Mouse (Mus musculus) cerebellum, postnatal 14 days (tissue): ENCODE measurements at regions not wholly inside any gene's neighbourhood (a gene's known extent, or its start where the extent isn't known, plus 50 kb on each side); places are given as distances from the start of the nearest gene placed in this dataset.
A peak's percentile ranks its signal among the peaks of the same experiment; 100 is the strongest.
"Not testable (repeated sequence)": the region's sequence is repeated elsewhere in the genome, so short reads cannot be mapped to it uniquely, and the experiment has no call there.

Source experiments
- DNase-seq, 2 experiments: peaks; one replicate each; pipeline ENCODE4 v3.0.0; 2021; ENCODE audit warnings: mixed read lengths in 2 of 2

DNA sequence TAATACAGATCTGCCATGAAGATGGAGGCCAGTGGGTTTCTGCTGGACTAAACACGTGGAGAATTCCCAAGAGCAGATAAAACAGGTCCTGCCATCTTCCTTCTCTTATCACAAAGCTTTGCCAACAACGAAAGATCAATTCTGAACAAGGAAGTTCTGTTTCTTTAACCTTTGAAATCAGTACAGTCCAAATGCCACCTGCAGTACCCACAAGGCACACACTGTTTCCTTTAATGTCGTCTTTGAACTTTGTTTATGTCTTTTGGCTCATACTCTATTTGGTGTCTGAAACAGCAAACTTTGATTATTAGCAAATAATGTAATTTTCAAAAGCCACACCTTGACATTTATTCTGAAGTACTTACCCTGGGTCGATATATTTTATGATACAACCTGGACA, 536.5 kb downstream of the Bckdhb start:
- no peak for DNase-seq

GRCm38 (mm10) chr9:84466741-84467140, 541.8 kb downstream of the Bckdhb start:
- peak; percentile 25 to 41 for DNase-seq

DNA sequence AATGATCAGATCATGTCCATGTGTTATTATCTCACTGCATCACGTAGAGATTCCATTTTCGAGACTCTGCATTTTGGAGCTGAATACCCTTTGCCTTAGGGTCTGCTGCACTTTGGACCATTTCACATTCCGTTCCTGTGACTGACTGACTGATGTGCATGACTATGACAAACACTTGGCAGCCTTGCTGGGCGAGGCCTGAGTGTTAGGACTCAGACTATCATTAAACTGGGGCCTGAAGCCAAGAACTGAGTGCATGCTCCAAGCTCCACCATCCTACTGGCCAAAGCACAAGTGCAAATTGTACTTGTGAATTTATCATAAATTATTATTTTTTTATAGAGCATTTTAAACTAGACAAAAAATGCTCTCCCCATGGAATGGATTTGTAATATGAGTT, 547.8 kb downstream of the Bckdhb start:
- peak; percentile 7 to 11 for DNase-seq

- no peak for DNase-seq
These were observed 551.0 kb downstream of the Bckdhb start for GRCm38 (mm10) chr9:84475906-84476305.

GRCm38 (mm10) chr9:84499507-84499906, 574.6 kb downstream of the Bckdhb start:
- no peak for DNase-seq

- DNase-seq: not testable (repeated sequence)
These were observed 578.0 kb downstream of the Bckdhb start for GRCm38 (mm10) chr9:84502981-84503380.

DNA sequence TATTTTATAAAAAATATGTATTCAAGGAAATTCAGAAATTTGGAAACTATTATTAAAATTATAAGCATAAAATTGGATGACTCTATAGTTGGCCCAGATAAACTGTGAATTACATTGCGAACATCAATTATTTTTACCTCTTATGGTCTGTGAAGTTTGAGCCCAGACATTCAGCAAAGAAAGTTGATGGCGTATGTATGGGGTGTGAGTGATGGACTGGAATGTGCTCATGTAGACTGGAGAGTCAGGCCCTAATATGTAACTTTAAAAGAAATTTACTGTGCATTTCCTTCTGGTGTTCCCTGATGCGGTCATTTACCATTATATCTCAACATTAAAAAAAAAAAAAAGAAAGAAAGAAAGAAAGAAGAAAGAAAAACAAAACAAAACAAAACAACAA, 592.1 kb downstream of the Bckdhb start:
- no peak for DNase-seq

DNA sequence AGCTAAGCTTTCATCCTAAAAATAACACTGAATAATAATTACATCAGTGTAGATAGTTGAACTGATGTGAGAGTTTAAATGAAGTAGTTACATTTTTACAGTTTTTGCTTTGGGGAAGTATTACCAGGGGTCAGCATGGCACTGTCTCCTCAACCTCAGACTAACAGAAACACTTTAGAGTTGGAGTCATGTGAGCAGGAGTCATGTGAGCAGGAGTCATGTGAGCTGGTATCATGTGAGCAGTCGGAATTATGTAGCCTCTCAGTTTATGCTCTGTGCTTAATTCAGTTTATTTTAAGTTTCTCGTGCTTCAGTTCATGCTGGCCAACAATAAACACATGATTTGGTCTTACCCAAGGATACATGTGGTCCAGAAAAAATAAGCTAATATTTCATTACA, 620.5 kb downstream of the Bckdhb start:
- DNase-seq: no peak

GRCm38 (mm10) chr9:84548012-84548660, 623.2 kb downstream of the Bckdhb start:
- DNase-seq: no peak

DNA sequence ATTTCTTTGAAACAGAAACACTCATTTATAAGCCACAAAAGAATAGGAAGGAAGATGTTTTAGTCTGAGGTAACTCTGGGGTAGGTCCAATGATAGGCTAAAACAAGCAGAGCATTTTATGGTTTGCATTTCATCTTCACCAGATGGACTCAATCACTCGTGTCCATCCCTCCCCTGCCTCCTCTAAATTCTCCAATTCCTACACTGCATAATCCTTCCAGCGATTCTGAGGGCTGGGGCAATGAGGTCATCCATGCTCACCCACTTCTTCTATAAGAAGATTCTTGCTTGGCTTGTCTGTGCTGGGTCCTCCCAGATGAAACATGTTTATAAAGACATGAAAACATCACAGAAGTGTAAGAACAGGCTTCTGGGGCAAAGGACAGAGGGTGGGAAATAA, 630.3 kb downstream of the Bckdhb start:
- DNase-seq: no peak

DNA sequence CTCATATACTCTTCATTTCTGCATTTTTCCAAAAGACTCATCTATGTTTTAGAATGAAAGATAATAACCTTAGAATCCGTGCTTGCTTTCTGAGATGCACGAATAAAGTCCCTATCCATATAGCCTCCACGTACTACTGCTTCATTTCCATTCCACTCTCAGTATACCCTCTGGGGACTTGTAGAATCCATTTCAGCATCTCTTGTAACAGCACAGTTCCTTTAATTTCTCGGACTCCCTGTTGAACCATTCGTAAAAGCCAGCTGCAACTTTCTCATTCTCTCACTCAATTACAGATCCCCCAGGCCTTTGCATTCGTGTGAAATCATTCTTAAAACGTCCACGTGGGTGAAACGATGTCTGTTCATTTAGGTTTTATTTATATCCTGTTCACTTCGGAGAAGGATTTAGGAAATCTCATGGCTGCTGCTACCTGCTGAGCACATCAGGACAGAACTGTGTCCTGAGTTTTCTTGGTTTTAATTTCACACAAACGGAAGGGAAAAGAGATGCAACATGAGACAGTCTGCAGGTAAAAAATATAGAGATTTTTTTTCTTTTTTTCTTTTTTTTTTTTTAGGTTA, 631.4 kb downstream of the Bckdhb start:
- DNase-seq: no peak

- DNase-seq: no peak
These were observed 633.4 kb downstream of the Bckdhb start for GRCm38 (mm10) chr9:84558346-84558745.

- DNase-seq: no peak
These were observed 644.6 kb downstream of the Bckdhb start for GRCm38 (mm10) chr9:84569533-84569932.

DNA sequence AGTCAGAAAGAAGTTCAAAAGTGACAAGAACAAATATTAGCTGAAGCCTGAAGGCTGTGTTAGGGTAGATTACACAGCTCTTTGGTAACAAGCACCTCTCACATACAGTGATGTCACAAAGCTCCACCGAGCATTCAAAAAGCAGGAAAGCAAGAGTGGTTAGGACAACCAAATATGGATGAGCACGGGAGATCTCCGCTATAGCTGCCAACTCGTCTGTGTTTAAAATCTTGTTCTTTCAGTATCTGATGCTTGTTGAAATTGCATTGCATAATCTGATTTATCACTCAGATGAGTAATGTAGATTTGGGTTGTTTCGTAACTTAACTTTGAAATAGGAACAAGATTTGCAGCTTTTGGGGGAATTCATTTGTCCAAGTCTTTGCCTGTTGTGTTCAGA, 652.8 kb downstream of the Bckdhb start:
- DNase-seq: no peak

GRCm38 (mm10) chr9:84587791-84588190, 662.8 kb downstream of the Bckdhb start:
- DNase-seq: no peak

DNA sequence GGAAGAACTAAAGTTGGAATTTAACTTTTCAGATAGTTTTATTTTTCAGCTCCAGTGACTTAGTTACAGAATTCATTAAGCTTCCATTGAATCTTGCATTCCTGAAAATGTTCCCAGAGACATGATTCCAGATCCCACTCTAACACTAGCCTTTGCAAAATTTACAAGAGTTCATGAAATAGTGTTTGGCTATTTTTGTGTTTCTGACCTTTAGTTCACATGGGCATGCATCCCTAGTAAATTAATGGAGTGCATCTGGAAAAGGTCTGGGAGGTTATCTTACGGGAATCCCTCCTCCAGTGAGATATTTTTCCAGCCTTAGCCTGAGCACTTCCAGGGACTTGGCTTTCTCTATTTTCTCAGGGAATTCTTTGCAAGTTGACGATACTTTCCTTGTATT, 669.8 kb downstream of the Bckdhb start:
- DNase-seq: no peak
